Mouse (Mus musculus): ENCODE measurements at regions not wholly inside any gene's neighbourhood (a gene's known extent, or its start where the extent isn't known, plus 50 kb on each side); places are given as distances from the start of the nearest gene placed in this dataset.

DNA sequence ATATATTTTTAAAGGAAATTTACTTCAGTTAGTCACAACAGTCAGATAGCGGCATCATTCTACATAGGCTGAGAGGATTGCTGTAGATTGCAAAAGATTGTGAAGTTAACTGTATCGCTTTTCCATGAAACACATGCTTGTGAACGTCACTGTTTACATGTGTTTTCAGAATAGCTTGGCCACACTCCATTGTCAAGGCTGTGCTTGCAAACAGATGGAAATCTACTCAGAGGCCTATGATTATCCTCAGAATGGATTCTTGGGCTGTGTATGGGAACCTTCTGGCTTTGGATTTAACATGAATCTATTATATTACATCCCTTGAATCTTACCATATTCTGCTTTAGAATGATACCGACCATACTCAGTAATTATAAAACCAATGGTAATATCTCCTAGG is 690.1 kb downstream of the Ttll7 start:
- DNase-seq (ENCODE audit: low spot score): no peak

DNA sequence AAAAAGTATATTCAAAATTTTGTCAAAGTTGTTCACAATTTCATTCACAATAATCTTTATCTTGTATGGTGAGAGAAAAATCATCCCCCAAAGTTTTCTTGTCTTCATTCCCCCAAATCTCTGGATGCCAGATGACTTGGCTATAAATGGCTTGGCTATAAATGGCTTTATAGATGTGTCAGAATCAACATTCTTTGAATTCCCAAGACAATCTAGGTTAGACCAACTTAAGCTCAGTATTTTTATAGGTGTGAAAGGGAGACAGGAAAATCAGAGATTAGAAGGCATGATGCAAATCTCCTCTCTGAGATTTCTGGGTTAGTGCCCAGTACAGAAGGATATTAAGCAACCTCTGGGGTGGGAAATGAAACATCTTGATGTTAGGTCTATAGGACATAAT is 685.4 kb downstream of the Ttll7 start:
- no peak for DNase-seq (ENCODE audit: low spot score)

DNA sequence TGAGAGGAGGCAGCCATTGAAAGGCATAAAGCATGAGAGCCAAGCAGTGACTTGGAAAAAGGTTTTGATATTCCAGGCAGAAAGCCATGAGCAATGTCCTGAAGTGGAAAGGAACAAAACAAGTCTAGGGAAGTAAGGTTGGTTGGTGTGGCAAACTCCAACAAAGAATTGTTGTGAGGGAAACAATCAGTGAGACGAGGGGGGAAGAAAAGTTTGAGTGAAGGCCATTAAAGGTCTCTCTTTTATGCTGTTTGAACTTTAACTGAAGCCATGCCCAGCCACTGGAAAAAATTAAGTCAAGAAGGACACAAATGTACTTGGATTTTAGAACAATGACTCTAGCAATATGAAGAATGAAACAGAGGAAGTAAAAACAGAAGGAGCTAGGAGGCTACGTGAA is 680.0 kb downstream of the Ttll7 start:
- DNase-seq (ENCODE audit: low spot score): no peak

DNA sequence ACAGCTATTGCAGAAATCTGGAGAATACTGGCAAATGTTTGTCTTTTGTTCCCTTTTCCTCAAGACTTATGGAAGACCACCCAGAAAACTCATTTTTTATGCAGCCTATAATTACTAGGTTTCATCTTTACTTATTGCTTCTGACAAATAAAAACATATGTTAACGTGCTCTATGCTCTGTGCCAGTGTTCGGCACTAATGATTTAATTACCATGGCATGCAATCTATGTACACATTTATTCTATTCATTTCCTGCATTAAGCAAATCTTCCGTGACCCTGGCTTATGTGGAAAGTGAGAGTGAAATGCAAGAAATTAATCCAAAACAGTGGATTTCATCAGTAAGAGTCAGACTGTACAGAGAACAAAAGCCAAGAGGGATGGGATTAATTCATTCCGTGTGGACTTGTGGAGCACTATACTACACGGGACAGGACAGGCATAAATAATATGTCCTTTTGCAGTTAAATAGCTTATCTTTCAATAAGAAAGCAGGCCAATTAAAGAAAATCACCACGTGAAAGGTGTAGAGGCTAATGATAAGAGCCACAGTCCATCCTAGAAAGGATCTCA is 679.5 kb downstream of the Ttll7 start:
- no peak for DNase-seq (ENCODE audit: low spot score)

Data from yolk sac, embryonic 10.5 days (tissue).